Mouse (Mus musculus) mouse embryonic stem cell (cell line): Measurements from ENCODE around the gene Uhrf1.
"Not testable (repeated sequence)": the region's sequence is repeated elsewhere in the genome, so short reads cannot be mapped to it uniquely, and the experiment has no call there.

Source experiments
- in situ Hi-C, 2 experiments: fragments of 300-500 bp; cut with MboI; formaldehyde crosslinking; loops; 1 replicate in 1 of 2; 3 replicates in 1 of 2; pipeline ENCODE4 v1.14.3; 2019 to 2020; ENCODE audit warnings: low sequenced_read_pairs in 2 of 2, low pct_unique_long_range_greater_than_20kb in 1 of 2, mixed read lengths in 1 of 2; ENCODE audit not compliant: unreplicated experiment in 1 of 2

The Uhrf1 gene

GRCm38 (mm10) chr17:56303160-56303846 lies at the start of gene Uhrf1:
Gene Uhrf1, plus strand, starts transcription at chr17:56303321.
- in situ Hi-C loops = no loop called here

GRCm38 (mm10) chr17:56254695-56255094 lies 48.4 kb upstream of the Uhrf1 start:
- in situ Hi-C loops = no loop called here

GRCm38 (mm10) chr17:56255429-56255828 lies 47.7 kb upstream of the Uhrf1 start:
- in situ Hi-C loops = no loop called here

- in situ Hi-C loops = no loop called here
These were observed 47.3 kb upstream of the Uhrf1 start for GRCm38 (mm10) chr17:56255863-56256238.

GRCm38 (mm10) chr17:56256239-56256881 lies 46.8 kb upstream of the Uhrf1 start, which contains the start of gene Fem1a:
Gene Fem1a, plus strand, starts transcription at chr17:56256810.
- in situ Hi-C loops = no loop called here

- in situ Hi-C loops = no loop called here
These were observed 45.8 kb upstream of the Uhrf1 start for GRCm38 (mm10) chr17:56257181-56257894.

- in situ Hi-C loops = not testable (repeated sequence)
These were observed 44.9 kb upstream of the Uhrf1 start for GRCm38 (mm10) chr17:56258269-56258668.

- in situ Hi-C loops = not testable (repeated sequence)
These were observed 44.3 kb upstream of the Uhrf1 start for GRCm38 (mm10) chr17:56258812-56259211.

- in situ Hi-C loops = no loop called here
These were observed 43.7 kb upstream of the Uhrf1 start for GRCm38 (mm10) chr17:56259301-56260037.

- in situ Hi-C loops = no loop called here
These were observed 42.0 kb upstream of the Uhrf1 start for GRCm38 (mm10) chr17:56261166-56261565.

GRCm38 (mm10) chr17:56262645-56263094 lies 40.5 kb upstream of the Uhrf1 start:
- in situ Hi-C loops = no loop called here

- in situ Hi-C loops = no loop called here
These were observed 39.1 kb upstream of the Uhrf1 start for GRCm38 (mm10) chr17:56264020-56264419.

GRCm38 (mm10) chr17:56265011-56265410 lies 38.1 kb upstream of the Uhrf1 start:
- in situ Hi-C loops = no loop called here

GRCm38 (mm10) chr17:56265869-56266268 lies 37.3 kb upstream of the Uhrf1 start:
- in situ Hi-C loops = no loop called here

- in situ Hi-C loops = no loop called here
These were observed 36.9 kb upstream of the Uhrf1 start for GRCm38 (mm10) chr17:56266271-56266670.

- in situ Hi-C loops = no loop called here
These were observed 33.9 kb upstream of the Uhrf1 start for GRCm38 (mm10) chr17:56269153-56269630.

- in situ Hi-C loops = no loop called here
These were observed 33.4 kb upstream of the Uhrf1 start for GRCm38 (mm10) chr17:56269741-56270140.

GRCm38 (mm10) chr17:56271609-56272253 lies 31.4 kb upstream of the Uhrf1 start:
- in situ Hi-C loops = no loop called here
